Mouse (Mus musculus): ENCODE results near the gene Ccdc78. TPM values are rescaled to one million over a fixed set of nuclear protein-coding genes. Genes with fewer than 3 reads are reported as not detected.
"Not testable (repeated sequence)": the region's sequence is repeated elsewhere in the genome, so short reads cannot be mapped to it uniquely, and the experiment has no call there.

The Ccdc78 gene
- 0.14 TPM in 1 of 2 replicates, not detected in the other for polyA plus RNA-seq (2014; fragmentation: Nextera tagmentation; extraction: Ambion mirVana)

GRCm38 (mm10) chr17:25786280-25786679, at the start of gene Ccdc78:
TSS of gene Ccdc78 (plus strand) at chr17:25786580.
- WGBS, result 92% methylated on average over 3 of the region's 3 CpGs
- Histone ChIP-seq H3K36me3 (ENCODE audit: control insufficient read depth, insufficient read depth, low read length) (peaks cover 54% of the 10 kb centered on the region), H3K9ac (ENCODE audit: low read length) (peak within 1 kb of the TSS; percentile 86), H3K4me1 (ENCODE audit: control insufficient read depth, insufficient read depth, low read length) (peaks cover 13% of the 10 kb centered on the region), H3K27me3 (replicated peaks; ENCODE audit: control insufficient read depth, insufficient read depth, low read length) (no peaks in the 10 kb centered on the region), H3K4me3 (ENCODE audit: low read depth, low read length) (peak within 1 kb of the TSS; percentile 64), H3K27ac (ENCODE audit: low read depth, low read length) (peak within 1 kb of the TSS; percentile 81), H3K9me3 (replicated peaks; ENCODE audit: control insufficient read depth, low read length) (no peaks in the 10 kb centered on the region), H3K4me2 (ENCODE audit: low read length) (peak within 1 kb of the TSS; percentile 87)
- DNase-seq (ENCODE audit: low spot score) (no peak), ATAC-seq (no peak)

DNA sequence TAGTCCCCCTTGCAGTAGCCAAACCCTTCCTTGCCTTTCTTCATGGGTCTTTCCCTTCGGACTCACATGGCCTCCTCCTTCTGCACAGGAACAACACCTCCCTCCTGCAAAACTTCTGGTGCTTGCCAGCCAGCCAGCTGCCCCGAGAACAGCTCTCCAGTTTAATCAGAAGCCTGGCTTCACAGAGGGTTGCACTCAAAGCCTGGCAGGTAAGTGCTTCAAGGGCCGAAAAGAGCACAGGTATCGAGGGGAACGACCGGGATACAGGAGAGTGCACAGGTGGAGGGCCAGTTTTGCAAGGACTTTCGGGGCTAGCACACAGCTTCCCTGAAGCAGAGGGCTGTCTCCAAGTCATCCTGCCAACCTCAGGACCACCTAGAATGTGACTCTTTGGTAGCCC, 47.5 kb upstream of the Ccdc78 start:
- Histone ChIP-seq H3K4me1 (ENCODE audit: control insufficient read depth, insufficient read depth, low read length) (no peaks in the 10 kb centered on the region), H3K27ac (ENCODE audit: low read depth, low read length) (no peak overlapping the region), H3K9ac (ENCODE audit: low read length) (no peak overlapping the region), H3K36me3 (ENCODE audit: control insufficient read depth, insufficient read depth, low read length) (no peaks in the 10 kb centered on the region), H3K27me3 (replicated peaks; ENCODE audit: control insufficient read depth, insufficient read depth, low read length) (no peaks in the 10 kb centered on the region), H3K4me2 (ENCODE audit: low read length) (no peak overlapping the region), H3K4me3 (ENCODE audit: low read depth, low read length) (no peak overlapping the region), H3K9me3 (replicated peaks; ENCODE audit: control insufficient read depth, low read length) (no peaks in the 10 kb centered on the region)
- DNase-seq (ENCODE audit: low spot score) (no peak), ATAC-seq (no peak)
- 79% methylated on average over 7 of the region's 7 CpGs for WGBS

DNA sequence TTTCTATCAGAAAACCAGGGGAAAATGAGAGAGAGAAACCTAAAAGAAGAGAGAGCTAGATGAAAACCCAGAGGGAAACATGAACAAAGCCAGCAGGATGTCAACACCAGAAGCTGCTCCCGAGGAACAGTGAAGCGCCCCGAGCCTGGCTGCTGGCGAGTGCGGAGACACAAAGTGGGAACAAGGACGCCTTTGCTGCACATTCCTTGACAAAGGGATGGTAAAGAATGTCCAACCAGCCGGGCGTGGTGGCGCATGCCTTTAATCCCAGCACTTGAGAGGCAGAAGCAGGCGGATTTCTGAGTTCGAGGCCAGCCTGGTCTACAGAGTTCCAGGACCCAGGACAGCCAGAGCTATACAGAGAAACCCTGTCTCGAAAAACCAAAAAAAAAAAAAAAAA, 44.9 kb upstream of the Ccdc78 start:
- not testable (repeated sequence) for H3K4me3 ChIP-seq (ENCODE audit: low read depth, low read length); H3K4me1 ChIP-seq (ENCODE audit: control insufficient read depth, insufficient read depth, low read length); H3K9ac ChIP-seq (ENCODE audit: low read length); H3K4me2 ChIP-seq (ENCODE audit: low read length); ATAC-seq; DNase-seq (ENCODE audit: low spot score); H3K27me3 ChIP-seq (replicated peaks; ENCODE audit: control insufficient read depth, insufficient read depth, low read length); H3K27ac ChIP-seq (ENCODE audit: low read depth, low read length); H3K9me3 ChIP-seq (replicated peaks; ENCODE audit: control insufficient read depth, low read length); H3K36me3 ChIP-seq (ENCODE audit: control insufficient read depth, insufficient read depth, low read length)
- 68% methylated on average over 12 of the region's 12 CpGs for WGBS

DNA sequence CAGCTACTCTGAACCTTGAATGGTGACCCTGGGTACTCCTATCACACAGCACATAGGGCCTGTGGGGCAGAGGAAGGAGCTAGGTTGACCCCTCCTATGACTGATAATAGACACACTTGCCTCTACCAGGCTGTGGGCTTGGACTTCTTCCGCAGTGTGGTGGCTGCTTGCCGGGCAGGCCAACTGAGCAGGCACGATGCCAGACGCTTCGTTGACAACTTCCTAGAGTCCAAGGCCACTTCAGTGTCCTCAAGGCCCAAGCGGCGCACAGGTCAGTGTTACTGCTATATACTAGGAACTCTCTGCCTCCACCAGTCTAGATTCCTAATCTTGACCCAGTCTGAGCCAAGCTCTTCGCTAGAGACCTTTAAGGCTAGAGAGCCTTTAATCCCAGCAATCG, 42.5 kb upstream of the Ccdc78 start:
- DNase-seq (ENCODE audit: low spot score) (no peak), ATAC-seq (no peak)
- Histone ChIP-seq H3K27me3 (replicated peaks; ENCODE audit: control insufficient read depth, insufficient read depth, low read length) (no peaks in the 10 kb centered on the region), H3K4me3 (ENCODE audit: low read depth, low read length) (no peak overlapping the region), H3K4me2 (ENCODE audit: low read length) (no peak overlapping the region), H3K9ac (ENCODE audit: low read length) (no peak overlapping the region), H3K4me1 (ENCODE audit: control insufficient read depth, insufficient read depth, low read length) (no peaks in the 10 kb centered on the region), H3K27ac (ENCODE audit: low read depth, low read length) (no peak overlapping the region), H3K36me3 (ENCODE audit: control insufficient read depth, insufficient read depth, low read length) (no peaks in the 10 kb centered on the region), H3K9me3 (replicated peaks; ENCODE audit: control insufficient read depth, low read length) (no peaks in the 10 kb centered on the region)
- 94% methylated on average over 9 of the region's 9 CpGs for WGBS

DNA sequence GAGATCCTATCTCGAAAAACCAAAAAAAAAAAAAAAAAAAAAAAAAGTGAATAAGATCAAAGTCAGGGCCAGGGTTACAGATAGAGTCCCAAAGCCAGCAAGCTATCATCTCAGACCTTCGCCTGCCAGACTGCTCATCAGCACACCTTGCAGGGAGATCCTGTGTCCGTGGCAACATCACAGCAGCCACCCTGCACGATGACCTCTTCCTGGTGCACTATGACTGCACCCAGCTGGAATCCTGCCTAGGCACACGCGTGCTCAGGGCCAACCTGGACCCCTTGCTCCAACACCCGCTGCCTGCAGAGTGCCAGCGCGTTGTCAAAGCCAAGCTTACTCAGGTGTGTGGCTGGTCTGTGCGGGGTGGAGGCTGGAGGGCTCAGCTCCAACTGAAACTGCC, 42.1 kb upstream of the Ccdc78 start:
- Histone ChIP-seq H3K4me1 (ENCODE audit: control insufficient read depth, insufficient read depth, low read length) (no peaks in the 10 kb centered on the region), H3K4me2 (ENCODE audit: low read length) (no peak overlapping the region), H3K36me3 (ENCODE audit: control insufficient read depth, insufficient read depth, low read length) (no peaks in the 10 kb centered on the region), H3K4me3 (ENCODE audit: low read depth, low read length) (no peak overlapping the region), H3K27me3 (replicated peaks; ENCODE audit: control insufficient read depth, insufficient read depth, low read length) (no peaks in the 10 kb centered on the region), H3K9me3 (replicated peaks; ENCODE audit: control insufficient read depth, low read length) (no peaks in the 10 kb centered on the region), H3K9ac (ENCODE audit: low read length) (no peak overlapping the region), H3K27ac (ENCODE audit: low read depth, low read length) (no peak overlapping the region)
- no peak for ATAC-seq
- 79% methylated on average over 10 of the region's 10 CpGs for WGBS
- DNase-seq (ENCODE audit: low spot score), result no peak

DNA sequence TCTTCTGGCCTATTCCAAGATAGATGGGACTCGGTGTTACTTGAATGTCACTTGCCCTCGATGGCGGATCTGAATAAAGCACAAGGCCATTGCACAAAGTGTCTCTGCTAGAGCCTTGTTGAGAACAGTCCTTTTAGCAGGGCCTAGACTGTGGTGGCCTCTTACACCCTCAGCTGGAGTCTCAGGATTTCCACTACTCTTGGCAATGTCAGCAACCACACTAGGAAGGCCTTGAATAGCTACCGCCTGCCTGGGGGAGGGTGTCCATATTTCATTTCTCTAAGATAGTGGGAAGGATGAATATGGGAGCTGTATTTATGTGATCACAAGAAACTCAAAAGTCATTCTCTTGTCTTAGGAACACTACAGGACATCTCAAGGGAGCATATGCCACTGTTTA, 38.1 kb upstream of the Ccdc78 start:
- no peak overlapping the region for H3K9ac ChIP-seq (ENCODE audit: low read length)
- H3K9me3 ChIP-seq (replicated peaks; ENCODE audit: control insufficient read depth, low read length), result no peaks in the 10 kb centered on the region
- no peak overlapping the region for H3K4me2 ChIP-seq (ENCODE audit: low read length)
- WGBS, result 97% methylated on average over 4 of the region's 4 CpGs
- no peaks in the 10 kb centered on the region for H3K4me1 ChIP-seq (ENCODE audit: control insufficient read depth, insufficient read depth, low read length)
- ATAC-seq (no peak), DNase-seq (ENCODE audit: low spot score) (no peak)
- no peak overlapping the region for H3K4me3 ChIP-seq (ENCODE audit: low read depth, low read length)
- no peaks in the 10 kb centered on the region for H3K27me3 ChIP-seq (replicated peaks; ENCODE audit: control insufficient read depth, insufficient read depth, low read length)
- no peak overlapping the region for H3K27ac ChIP-seq (ENCODE audit: low read depth, low read length)
- H3K36me3 ChIP-seq (ENCODE audit: control insufficient read depth, insufficient read depth, low read length), result no peaks in the 10 kb centered on the region

- Histone ChIP-seq H3K4me2 (ENCODE audit: low read length) (no peak overlapping the region), H3K27me3 (replicated peaks; ENCODE audit: control insufficient read depth, insufficient read depth, low read length) (no peaks in the 10 kb centered on the region), H3K9me3 (replicated peaks; ENCODE audit: control insufficient read depth, low read length) (no peaks in the 10 kb centered on the region), H3K36me3 (ENCODE audit: control insufficient read depth, insufficient read depth, low read length) (no peaks in the 10 kb centered on the region), H3K4me1 (ENCODE audit: control insufficient read depth, insufficient read depth, low read length) (no peaks in the 10 kb centered on the region), H3K9ac (ENCODE audit: low read length) (no peak overlapping the region), H3K27ac (ENCODE audit: low read depth, low read length) (no peak overlapping the region), H3K4me3 (ENCODE audit: low read depth, low read length) (no peak overlapping the region)
- 82% methylated on average over 6 of the region's 6 CpGs for WGBS
- DNase-seq (ENCODE audit: low spot score) (no peak), ATAC-seq (no peak)
Observed at GRCm38 (mm10) chr17:25749314-25749713, 37.1 kb upstream of the Ccdc78 start.

DNA sequence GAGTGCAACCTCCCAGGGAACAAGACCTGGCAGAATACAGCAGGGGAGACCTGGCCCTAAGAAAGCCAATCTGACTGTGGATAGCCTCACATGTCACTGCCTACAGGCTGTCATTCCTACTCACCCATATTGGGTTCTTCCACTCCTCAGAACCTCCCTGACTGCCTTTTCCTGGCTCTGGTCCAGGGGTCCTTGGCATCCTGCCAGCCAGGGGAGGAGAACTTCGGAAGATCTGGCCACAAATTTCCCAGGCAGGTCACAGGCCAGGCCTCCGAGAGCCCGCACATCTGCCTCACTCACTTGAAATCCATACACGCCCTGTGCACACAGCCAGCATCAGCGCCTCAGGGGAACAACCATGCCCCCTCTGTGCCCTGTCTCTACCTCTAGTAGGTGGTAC, 34.9 kb upstream of the Ccdc78 start:
- 36% methylated on average over 5 of the region's 5 CpGs for WGBS
- H3K4me1 ChIP-seq (ENCODE audit: control insufficient read depth, insufficient read depth, low read length), result no peaks in the 10 kb centered on the region
- H3K4me2 ChIP-seq (ENCODE audit: low read length), result no peak overlapping the region
- no peaks in the 10 kb centered on the region for H3K9me3 ChIP-seq (replicated peaks; ENCODE audit: control insufficient read depth, low read length)
- H3K9ac ChIP-seq (ENCODE audit: low read length), result no peak overlapping the region
- H3K27ac ChIP-seq (ENCODE audit: low read depth, low read length), result no peak overlapping the region
- DNase-seq (ENCODE audit: low spot score), result no peak
- H3K4me3 ChIP-seq (ENCODE audit: low read depth, low read length), result no peak overlapping the region
- H3K36me3 ChIP-seq (ENCODE audit: control insufficient read depth, insufficient read depth, low read length), result no peaks in the 10 kb centered on the region
- no peak for ATAC-seq
- no peaks in the 10 kb centered on the region for H3K27me3 ChIP-seq (replicated peaks; ENCODE audit: control insufficient read depth, insufficient read depth, low read length)

DNA sequence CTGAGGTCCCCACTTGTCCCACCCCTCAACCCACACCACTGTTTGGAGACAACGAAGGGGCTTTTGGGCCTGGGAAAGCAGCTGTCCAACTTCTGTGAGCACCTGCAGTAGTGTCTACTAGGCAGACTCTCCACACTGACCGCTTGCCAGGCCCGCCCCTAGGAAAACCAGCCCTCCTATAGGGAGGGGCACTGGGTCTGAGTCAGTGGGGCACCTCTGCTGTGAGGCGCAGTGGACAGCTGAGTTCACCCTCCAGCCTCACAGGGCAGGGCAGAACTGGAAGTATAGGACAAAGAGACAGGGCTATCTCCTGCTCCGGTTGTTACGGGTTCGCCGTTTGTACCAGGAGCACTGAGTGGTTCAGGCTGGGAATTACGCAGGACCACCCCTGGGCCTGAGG, 32.1 kb upstream of the Ccdc78 start, which contains the start of gene Msln:
Gene Msln, minus strand, starts transcription at position 138 of the 400 bp plus-strand sequence.
- 89% methylated on average over 9 of the region's 9 CpGs for WGBS
- H3K27me3 ChIP-seq (replicated peaks; ENCODE audit: control insufficient read depth, insufficient read depth, low read length), result no peaks in the 10 kb centered on the region
- DNase-seq (ENCODE audit: low spot score), result no peak
- no peak within 1 kb of the TSS for H3K4me2 ChIP-seq (ENCODE audit: low read length)
- H3K27ac ChIP-seq (ENCODE audit: low read depth, low read length), result no peak within 1 kb of the TSS
- ATAC-seq, result no peak
- H3K9ac ChIP-seq (ENCODE audit: low read length), result no peak within 1 kb of the TSS
- no peaks in the 10 kb centered on the region for H3K4me1 ChIP-seq (ENCODE audit: control insufficient read depth, insufficient read depth, low read length)
- H3K9me3 ChIP-seq (replicated peaks; ENCODE audit: control insufficient read depth, low read length), result no peaks in the 10 kb centered on the region
- H3K4me3 ChIP-seq (ENCODE audit: low read depth, low read length), result no peak within 1 kb of the TSS
- no peaks in the 10 kb centered on the region for H3K36me3 ChIP-seq (ENCODE audit: control insufficient read depth, insufficient read depth, low read length)
